Mouse (Mus musculus) lung, adult 2 months (tissue): ENCODE measurements around the gene Vps37c.

Experiments
- CTCF ChIP-seq: fragments of 200-500 bp; IDR thresholded peaks from 2 replicates; pipeline ENCODE4 v1.5.1; 2011; ENCODE audit warnings: mild to moderate bottlenecking, low read length, control low read depth; ENCODE audit not compliant: insufficient read depth
- POLR2A ChIP-seq: fragments of 200-500 bp; IDR thresholded peaks from 2 replicates; pipeline ENCODE4 v1.6.1; 2011; ENCODE audit warnings: low read depth, mild to moderate bottlenecking, control low read depth, low read length, borderline replicate concordance; ENCODE audit errors: extremely low read depth

DNA sequence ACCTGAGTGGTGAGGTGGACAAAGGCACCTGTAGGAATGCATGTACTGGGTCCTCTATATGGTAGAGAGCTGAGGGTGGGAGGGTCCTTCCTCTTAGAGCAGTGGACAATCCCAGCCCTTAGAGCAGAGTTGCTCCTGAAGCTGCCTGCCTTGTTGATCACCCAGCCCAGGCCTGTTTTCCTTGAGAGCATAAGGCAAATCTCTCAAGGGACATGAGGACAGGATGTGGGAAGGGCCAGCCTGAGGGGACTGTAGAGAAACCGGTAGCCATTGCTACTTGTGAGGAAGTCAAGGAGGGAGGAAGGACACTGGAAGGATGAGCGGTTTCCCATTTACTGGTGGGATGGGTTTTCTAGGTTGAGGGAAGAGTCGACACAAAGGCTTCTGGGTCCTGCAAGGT, 54.0 kb downstream of the Vps37c start:
- no peak for TF ChIP-seq CTCF
- TF ChIP-seq POLR2A = no peak
